Mouse (Mus musculus) cerebellum, adult 2 months (tissue): Measurements from ENCODE around the gene Vipr1.

Source experiments
- CTCF ChIP-seq: fragments of 200-500 bp; IDR thresholded peaks from 2 replicates; pipeline ENCODE4 v1.5.1; 2011; ENCODE audit warnings: low read depth, mild to moderate bottlenecking, control low read depth, low read length, moderate library complexity, borderline replicate concordance; ENCODE audit not compliant: insufficient read depth
- POLR2A ChIP-seq: fragments of 200-500 bp; IDR thresholded peaks from 2 replicates; pipeline ENCODE4 v1.6.1; 2011; ENCODE audit warnings: low read length, control low read depth, borderline replicate concordance; ENCODE audit not compliant: insufficient read depth

GRCm38 (mm10) chr9:121710584-121710975 is 68.1 kb downstream of the Vipr1 start:
- TF ChIP-seq POLR2A (no peak), CTCF (no peak)
